Mouse (Mus musculus) megakaryocyte, embryonic 14.5 days (primary cell): ENCODE measurements at regions not wholly inside any gene's neighbourhood (a gene's known extent, or its start where the extent isn't known, plus 50 kb on each side); places are given as distances from the start of the nearest gene placed in this dataset.

Experiments
- FLI1 ChIP-seq: IDR thresholded peaks from 2 replicates; pipeline ENCODE4 v1.6.1; 2012; ENCODE audit warnings: low read length, inconsistent platforms, mixed read lengths
- GATA1 ChIP-seq: IDR thresholded peaks from 3 replicates; pipeline ENCODE4 v1.6.1; 2012; ENCODE audit warnings: mixed read lengths, low read length, inconsistent platforms, borderline replicate concordance

GRCm38 (mm10) chr2:178712391-178712892, 282.1 kb downstream of the Cdh26 start:
- TF ChIP-seq GATA1 (no peak), FLI1 (no peak)
